Mouse (Mus musculus): ENCODE results near the gene Manf. TPM values are rescaled to one million over a fixed set of nuclear protein-coding genes. Genes with fewer than 3 reads are reported as not detected.

Gene Manf
- total and polyA plus RNA-seq, 3 experiments = 181 to 358 (median 292) TPM

DNA sequence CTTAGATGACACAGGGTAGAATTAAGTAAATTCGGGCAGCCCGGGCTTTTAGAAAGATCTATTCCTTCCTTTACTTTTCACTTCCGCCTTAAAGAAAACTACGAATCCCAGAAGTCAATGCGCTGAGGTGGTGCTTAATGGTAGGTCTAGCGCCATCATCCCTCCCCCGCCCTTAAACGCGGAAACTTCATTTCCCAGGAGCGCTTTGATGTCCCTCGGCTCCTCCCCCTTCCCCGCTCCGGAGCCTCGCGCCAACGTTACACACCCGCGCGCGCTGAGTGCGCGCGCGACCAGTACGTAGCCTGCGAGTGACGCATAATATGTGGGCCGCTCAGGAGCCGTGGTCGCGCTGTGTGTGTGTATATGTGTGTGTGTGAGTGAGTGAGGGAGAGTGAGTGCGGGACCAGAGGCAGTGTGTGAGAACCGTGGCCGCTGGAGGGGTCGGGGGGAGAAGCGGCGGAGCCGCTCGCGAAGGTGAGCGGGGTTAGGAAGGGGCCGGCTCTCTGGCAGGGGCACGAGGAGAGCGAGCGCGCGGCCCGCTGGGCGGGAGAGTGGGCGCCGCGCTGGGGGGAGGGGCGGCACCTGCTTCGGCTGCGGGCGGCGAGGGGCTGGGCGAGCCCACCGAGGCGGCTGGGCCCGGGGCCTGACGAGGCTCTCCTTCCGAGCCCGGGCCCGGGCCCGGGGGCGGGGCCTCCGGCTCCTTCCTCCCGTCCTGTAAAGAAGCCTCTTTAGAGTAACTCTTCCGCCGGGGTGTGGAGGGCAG lies 70.0 kb downstream of the Manf start, which contains the start of gene Dcaf1:
Gene Dcaf1 (plus strand): TSS at position 257 of the 763 bp plus-strand sequence.
- in situ Hi-C loops (cut with MboI; ENCODE audit: low pct_ligation_motif_present, low pct_unique_long_range_greater_than_20kb, low sequenced_read_pairs) (no loop called here), dilution Hi-C loops (cut with MboI; ENCODE audit: extremely low pct_ligation_motif_present, extremely low pct_unique_long_range_greater_than_20kb, low sequenced_read_pairs) (no loop called here)
- Histone ChIP-seq H3K27ac (ENCODE audit: insufficient read depth, low read depth) (peak within 1 kb of the TSS; percentile 89), H3K4me1 (ENCODE audit: control insufficient read depth in 1 of 2, insufficient read depth in 2 of 2) (peaks cover 0 to 11% of the 10 kb centered on the region in 2 experiments; a peak in 2 of 4 replicates), H3K9ac (ENCODE audit: insufficient read depth, low read depth) (peak within 1 kb of the TSS; percentile 100), H3K79me2 (replicated peaks; ENCODE audit: control insufficient read depth, extremely low read depth, insufficient read depth, poor library complexity, severe bottlenecking) (peaks cover 35% of the 10 kb centered on the region), H3K27me3 (replicated peaks) (no peaks in the 10 kb centered on the region), H3K4me2 (ENCODE audit: insufficient read depth, low read depth, poor library complexity, severe bottlenecking) (peak within 1 kb of the TSS; percentile 71), H3K4me3 (replicated peaks in 1 of 3; ENCODE audit: low read depth in 2 of 3, low read length in 2 of 3, poor library complexity in 1 of 3) (peak within 1 kb of the TSS; percentile 92 to 99 (median 94)), H3K9me3 (replicated peaks; ENCODE audit: low read length) (no peaks in the 10 kb centered on the region), H3K36me3 (replicated peaks in 1 of 2; ENCODE audit: control insufficient read depth in 1 of 2, insufficient read depth in 1 of 2, low read length in 1 of 2) (peaks cover 0 to 6% of the 10 kb centered on the region in 2 experiments)
- TF ChIP-seq CTCF (conservative IDR thresholded peaks at IDR 0.05 in 1 of 2, IDR thresholded peaks at IDR 0.05 in 1 of 2; ENCODE audit: low read depth in 2 of 2, low read length in 2 of 2) = no peak
- no peak for TF ChIP-seq MYC (IDR thresholded peaks at IDR 0.05; ENCODE audit: low read depth, low read length)
- TF ChIP-seq CHD2 (IDR thresholded peaks at IDR 0.05; ENCODE audit: low read length) = peak; percentile 73
- peak; percentile 60; the same call in 1 of the 2 replicates for TF ChIP-seq GABPA (IDR thresholded peaks at IDR 0.05; ENCODE audit: insufficient replicate concordance, low read depth, low read length)
- peak; percentile 42; the same call in 1 of the 2 replicates for TF ChIP-seq NELFE (IDR thresholded peaks at IDR 0.05; ENCODE audit: low read depth, low read length)
- peak; percentile 33; the same call in 1 of the 2 replicates for TF ChIP-seq MEF2A (IDR thresholded peaks at IDR 0.05; ENCODE audit: borderline replicate concordance, low read depth, low read length)
- 0 out of 2 replicates have a peak, but pooled peaks have one; percentile 10 for TF ChIP-seq CHD1 (IDR thresholded peaks at IDR 0.05; ENCODE audit: low read depth, low read length)
- peak; percentile 76 for TF ChIP-seq MAZ (IDR thresholded peaks at IDR 0.05; ENCODE audit: low read depth, low read length)
- TF ChIP-seq ZC3H11A (IDR thresholded peaks at IDR 0.05; ENCODE audit: low read depth, low read length) = no peak
- TF ChIP-seq HCFC1 (IDR thresholded peaks at IDR 0.05; ENCODE audit: low read depth, low read length) = peak; percentile 97
- no peak for TF ChIP-seq UBTF (IDR thresholded peaks at IDR 0.05; ENCODE audit: low read depth, low read length)
- peak; percentile 82 for TF ChIP-seq TBP (conservative IDR thresholded peaks at IDR 0.05; ENCODE audit: low read depth, low read length)
- no peak for TF ChIP-seq MAFK (IDR thresholded peaks at IDR 0.05; ENCODE audit: insufficient replicate concordance, low read length)
- TF ChIP-seq MXI1 (IDR thresholded peaks at IDR 0.05; ENCODE audit: low read depth, low read length) = peak; percentile 82
- no peak for TF ChIP-seq RCOR1 (conservative IDR thresholded peaks at IDR 0.05; ENCODE audit: low read depth, low read length)
- no peak for TF ChIP-seq ETS1 (conservative IDR thresholded peaks at IDR 0.05; ENCODE audit: low read depth, low read length)
- TF ChIP-seq ELF1 (IDR thresholded peaks at IDR 0.05; ENCODE audit: low read depth, low read length) = peak; percentile 98
- TF ChIP-seq EP300 (IDR thresholded peaks at IDR 0.05; ENCODE audit: low read length) = no peak; the same call in 1 of the 2 replicates
- peak; percentile 45 for TF ChIP-seq TCF12 (IDR thresholded peaks at IDR 0.05; ENCODE audit: low read depth, low read length)
- peak; percentile 76; the same call in 1 of the 2 replicates for TF ChIP-seq SIN3A (IDR thresholded peaks at IDR 0.05; ENCODE audit: low read length)
- peak; percentile 38; the same call in 1 of the 2 replicates for TF ChIP-seq IRF4 (IDR thresholded peaks at IDR 0.05; ENCODE audit: low read depth, low read length)
- no peak for TF ChIP-seq USF1 (IDR thresholded peaks at IDR 0.05; ENCODE audit: low read depth, low read length)
- peak; percentile 84 for TF ChIP-seq NRF1 (IDR thresholded peaks at IDR 0.05; ENCODE audit: low read depth, low read length)
- no peak for TF ChIP-seq ZKSCAN1 (IDR thresholded peaks at IDR 0.05; ENCODE audit: borderline replicate concordance, low read depth, low read length)
- TF ChIP-seq ZMIZ1 (IDR thresholded peaks at IDR 0.05; ENCODE audit: low read depth, low read length) = no peak
- peak; percentile 96 for TF ChIP-seq KAT2A (IDR thresholded peaks at IDR 0.05; ENCODE audit: insufficient replicate concordance, low read length)
- 0 out of 2 replicates have a peak, but pooled peaks have one; percentile 82 for TF ChIP-seq E2F4 (IDR thresholded peaks at IDR 0.05; ENCODE audit: insufficient replicate concordance, low read depth, low read length)
- peak; percentile 84 for TF ChIP-seq POLR2A (IDR thresholded peaks at IDR 0.05; ENCODE audit: low read depth, low read length)
- DNase-seq (ENCODE audit: extremely low read depth) = peak; percentile 99

Measured in CH12.LX (cell line).